Mouse (Mus musculus): ENCODE results near the gene Fgd6.

DNA sequence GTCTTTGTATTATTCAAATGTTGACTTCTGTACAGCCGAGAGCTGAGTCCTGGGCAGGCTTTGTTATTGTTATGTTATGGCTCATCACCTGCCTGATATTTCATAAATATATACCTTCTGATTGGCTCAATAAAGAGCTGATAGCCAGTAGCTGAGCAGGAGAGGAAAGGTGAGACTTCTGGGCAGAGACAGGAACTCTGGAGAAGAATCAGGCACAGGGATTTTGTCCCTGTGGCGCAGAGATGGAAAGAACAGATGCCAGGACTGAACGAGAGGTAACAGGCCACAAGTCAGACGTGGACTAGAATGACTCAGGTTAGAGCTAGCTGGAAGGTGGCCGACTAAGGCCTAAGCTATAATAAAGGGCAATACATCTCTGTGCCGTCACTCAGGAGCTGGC lies 7.3 kb upstream of the Fgd6 start:
- TF ChIP-seq CTCF (IDR thresholded peaks at IDR 0.05; ENCODE audit: borderline replicate concordance, extremely low read depth, insufficient read depth, insufficient read length) (no peak), POLR2A (IDR thresholded peaks at IDR 0.05; ENCODE audit: borderline replicate concordance, extremely low read depth, insufficient read depth, insufficient read length, poor library complexity, severe bottlenecking) (no peak)
